In the genomic region with DNA sequence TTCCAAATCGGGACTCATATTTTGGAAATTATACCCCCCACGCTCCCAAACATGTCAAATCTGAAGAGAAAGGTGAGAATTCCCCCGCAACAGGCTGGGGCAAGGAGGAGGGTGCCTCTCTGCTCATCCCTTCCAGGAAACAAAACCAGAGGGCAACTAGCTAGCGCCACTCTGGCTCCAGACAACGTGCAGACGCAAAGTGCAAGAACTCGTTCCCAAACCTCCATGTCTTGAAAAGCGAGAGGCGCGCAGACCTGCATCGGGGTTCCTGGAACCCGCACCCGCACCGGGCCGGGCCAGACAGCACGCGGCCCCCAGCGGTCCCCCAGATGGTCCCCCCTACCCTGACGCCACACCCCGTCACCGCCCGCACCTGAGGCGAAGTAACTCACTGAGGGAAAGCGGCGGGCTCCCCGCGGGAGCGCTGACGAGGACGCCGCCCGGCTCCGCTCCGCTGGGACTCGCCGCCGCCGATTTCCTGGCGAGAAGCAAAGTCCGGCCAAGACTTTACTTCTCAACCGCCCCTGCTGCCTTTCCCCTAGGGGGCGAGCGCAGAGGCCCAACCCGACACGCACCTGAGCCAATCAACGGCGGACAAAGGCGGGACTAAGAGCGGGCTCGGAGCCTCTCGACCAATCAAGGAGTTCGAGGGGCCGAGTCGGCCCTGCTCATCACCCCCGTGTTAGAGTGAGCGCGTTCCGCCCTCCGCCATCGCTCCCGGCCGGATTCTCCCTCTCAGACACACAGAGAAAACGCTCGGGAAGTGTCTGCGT, we compare ENCODE assay signal across 8 mouse cellular contexts. TPM values are rescaled to one million over a fixed set of nuclear protein-coding genes. Genes with fewer than 3 reads are reported as not detected.
A peak's percentile ranks its signal among the peaks of the same experiment; 100 is the strongest.
DNase-seq lines count a peak whose midpoint lies in the region; ATAC-seq and TF ChIP-seq lines count a peak whose summit lies in the region.

A gene (minus strand): TSS at position 561 of the 773 bp plus-strand sequence.

- peak in 1 of 2 experiments; percentile 38; a peak in 2 of 4 replicates for TF ChIP-seq CTCF in CH12.LX (conservative IDR thresholded peaks at IDR 0.05 in 1 of 2, IDR thresholded peaks at IDR 0.05 in 1 of 2; ENCODE audit: low read depth in 2 of 2, low read length in 2 of 2)

- H3K36me3 ChIP-seq in CH12.LX (replicated peaks in 1 of 2; ENCODE audit: control insufficient read depth in 1 of 2, insufficient read depth in 1 of 2, low read length in 1 of 2), result peaks cover 7 to 28% of the 10 kb centered on the region in 2 experiments
- no peaks in the 10 kb centered on the region; the same call in 1 of the 2 replicates for H3K36me3 ChIP-seq in forebrain, embryonic 11.5 days (ENCODE audit: control insufficient read depth, insufficient read depth, low read length)
- H3K36me3 ChIP-seq in heart, embryonic 16.5 days (ENCODE audit: control insufficient read depth, insufficient read depth), result no peaks in the 10 kb centered on the region
- peaks cover 19% of the 10 kb centered on the region for H3K36me3 ChIP-seq in liver, embryonic 15.5 days (replicated peaks)
- H3K36me3 ChIP-seq in neural tube, embryonic 12.5 days, result no peaks in the 10 kb centered on the region

- H3K9ac ChIP-seq in CH12.LX (ENCODE audit: insufficient read depth, low read depth), result peak within 1 kb of the TSS; percentile 74
- H3K9ac ChIP-seq in forebrain, embryonic 11.5 days (ENCODE audit: low read length), result peak within 1 kb of the TSS; percentile 79
- peak within 1 kb of the TSS; percentile 90 for H3K9ac ChIP-seq in heart, embryonic 16.5 days (ENCODE audit: low read length)
- peak within 1 kb of the TSS; percentile 80 for H3K9ac ChIP-seq in liver, embryonic 15.5 days
- peak within 1 kb of the TSS; percentile 76 for H3K9ac ChIP-seq in neural tube, embryonic 12.5 days

- peaks cover 9 to 60% of the 10 kb centered on the region in 2 experiments; a peak in 3 of 4 replicates for H3K4me1 ChIP-seq in CH12.LX (ENCODE audit: control insufficient read depth in 1 of 2, insufficient read depth in 2 of 2)
- peaks cover 4% of the 10 kb centered on the region; the same call in 1 of the 2 replicates for H3K4me1 ChIP-seq in forebrain, embryonic 11.5 days (replicated peaks; ENCODE audit: control insufficient read depth, insufficient read depth, low read length)
- H3K4me1 ChIP-seq in heart, embryonic 16.5 days (ENCODE audit: control insufficient read depth, insufficient read depth, low read length), result peaks cover 36% of the 10 kb centered on the region
- H3K4me1 ChIP-seq in liver, embryonic 15.5 days (replicated peaks), result peaks cover 59% of the 10 kb centered on the region
- H3K4me1 ChIP-seq in neural tube, embryonic 12.5 days, result peaks cover 12% of the 10 kb centered on the region

- peak within 1 kb of the TSS; percentile 85 to 95 (median 94) for H3K4me3 ChIP-seq in CH12.LX (replicated peaks in 1 of 3; ENCODE audit: low read depth in 2 of 3, low read length in 2 of 3, poor library complexity in 1 of 3)
- peak within 1 kb of the TSS; percentile 69 for H3K4me3 ChIP-seq in forebrain, embryonic 11.5 days (ENCODE audit: low read depth, low read length)
- peak within 1 kb of the TSS; percentile 73 for H3K4me3 ChIP-seq in heart, embryonic 16.5 days (ENCODE audit: low read length)
- H3K4me3 ChIP-seq in liver, embryonic 15.5 days (replicated peaks), result peak within 1 kb of the TSS; percentile 83
- H3K4me3 ChIP-seq in neural tube, embryonic 12.5 days, result peak within 1 kb of the TSS; percentile 67

- dilution Hi-C loops in CH12.LX (cut with MboI; ENCODE audit: extremely low pct_ligation_motif_present, extremely low pct_unique_long_range_greater_than_20kb, low sequenced_read_pairs), result no loop called here

- H3K4me2 ChIP-seq in CH12.LX (ENCODE audit: insufficient read depth, low read depth, poor library complexity, severe bottlenecking), result peak within 1 kb of the TSS; percentile 91
- H3K4me2 ChIP-seq in forebrain, embryonic 11.5 days (ENCODE audit: low read depth, low read length, severe bottlenecking), result peak within 1 kb of the TSS; percentile 91
- peak within 1 kb of the TSS; percentile 81 for H3K4me2 ChIP-seq in heart, embryonic 16.5 days (ENCODE audit: low read depth, low read length)
- peak within 1 kb of the TSS; percentile 97 for H3K4me2 ChIP-seq in liver, embryonic 15.5 days
- peak within 1 kb of the TSS; percentile 81 for H3K4me2 ChIP-seq in neural tube, embryonic 12.5 days (replicated peaks)

- peaks cover 82% of the 10 kb centered on the region for H3K79me2 ChIP-seq in CH12.LX (replicated peaks; ENCODE audit: control insufficient read depth, extremely low read depth, insufficient read depth, poor library complexity, severe bottlenecking)

- H3K27ac ChIP-seq in CH12.LX (ENCODE audit: insufficient read depth, low read depth), result peak within 1 kb of the TSS; percentile 80
- H3K27ac ChIP-seq in forebrain, embryonic 11.5 days (ENCODE audit: low read depth, low read length), result peak within 1 kb of the TSS; percentile 63; the same call in 1 of the 2 replicates
- peak within 1 kb of the TSS; percentile 98 for H3K27ac ChIP-seq in heart, embryonic 16.5 days (ENCODE audit: low read length)
- peak within 1 kb of the TSS; percentile 93 for H3K27ac ChIP-seq in liver, embryonic 15.5 days (replicated peaks)
- H3K27ac ChIP-seq in neural tube, embryonic 12.5 days, result peak within 1 kb of the TSS; percentile 57; the same call in 1 of the 2 replicates

- ATAC-seq in forebrain, embryonic 11.5 days (replicated peaks; ENCODE audit: low FRiP score), result peak; percentile 99
- ATAC-seq in heart, embryonic 16.5 days (replicated peaks; ENCODE audit: extremely low read depth, insufficient read depth, low FRiP score), result peak; percentile 97
- peak; percentile 96 for ATAC-seq in liver, embryonic 15.5 days (ENCODE audit: insufficient read depth)
- ATAC-seq in neural tube, embryonic 12.5 days (ENCODE audit: low FRiP score, low read depth), result peak; percentile 99

- no peak for TF ChIP-seq RAD21 in CH12.LX (IDR thresholded peaks at IDR 0.05; ENCODE audit: low read depth, low read length)

- H3K27me3 ChIP-seq in CH12.LX (replicated peaks), result no peaks in the 10 kb centered on the region
- H3K27me3 ChIP-seq in forebrain, embryonic 11.5 days (ENCODE audit: control insufficient read depth, insufficient read depth, low read length), result no peaks in the 10 kb centered on the region
- H3K27me3 ChIP-seq in heart, embryonic 16.5 days (ENCODE audit: control insufficient read depth, insufficient read depth, low read length), result no peaks in the 10 kb centered on the region
- no peaks in the 10 kb centered on the region for H3K27me3 ChIP-seq in liver, embryonic 15.5 days
- no peaks in the 10 kb centered on the region for H3K27me3 ChIP-seq in neural tube, embryonic 12.5 days (replicated peaks)

- WGBS in forebrain, embryonic 11.5 days, result under 1% methylated on average over 60 of the region's 65 CpGs
- under 1% methylated on average over 65 of the region's 65 CpGs for WGBS in heart, embryonic 16.5 days
- WGBS in liver, embryonic 15.5 days (ENCODE audit: insufficient replicate concordance), result under 1% methylated on average over 65 of the region's 65 CpGs
- under 1% methylated on average over 65 of the region's 65 CpGs for WGBS in neural tube, embryonic 12.5 days

- in situ Hi-C loops in CH12.LX (cut with MboI; ENCODE audit: low pct_ligation_motif_present, low pct_unique_long_range_greater_than_20kb, low sequenced_read_pairs), result no loop called here

- TF ChIP-seq EP300 in CH12.LX (IDR thresholded peaks at IDR 0.05; ENCODE audit: low read length), result no peak

- DNase-seq in CH12.LX (ENCODE audit: extremely low read depth), result peak; percentile 98
- peak; percentile 96 for DNase-seq in c-Kit-positive CD71-positive TER-119-negative erythroid progenitor cells, embryonic 14.5 days (ENCODE audit: low read depth)
- DNase-seq in forebrain, embryonic 11.5 days (ENCODE audit: low spot score), result peak; percentile 98
- DNase-seq in kidney, postnatal 36 days, result peak; percentile 99
- peak; percentile 95 for DNase-seq in telencephalon, adult 2 months (ENCODE audit: low read depth, low spot score)

- no peaks in the 10 kb centered on the region for H3K9me3 ChIP-seq in CH12.LX (replicated peaks; ENCODE audit: low read length)
- no peaks in the 10 kb centered on the region for H3K9me3 ChIP-seq in forebrain, embryonic 11.5 days (ENCODE audit: control insufficient read depth, low read length)
- H3K9me3 ChIP-seq in heart, embryonic 16.5 days (replicated peaks; ENCODE audit: control insufficient read depth, low read length), result no peaks in the 10 kb centered on the region
- no peaks in the 10 kb centered on the region for H3K9me3 ChIP-seq in liver, embryonic 15.5 days (replicated peaks)
- no peaks in the 10 kb centered on the region for H3K9me3 ChIP-seq in neural tube, embryonic 12.5 days

- TF ChIP-seq POLR2A in CH12.LX (IDR thresholded peaks at IDR 0.05; ENCODE audit: low read depth, low read length), result peak; percentile 65; the same call in 1 of the 2 replicates

TF ChIP-seq in CH12.LX, 34 proteins besides CTCF, POLR2A, EP300 and RAD21 (continues in another document):
- TF ChIP-seq CHD1 (IDR thresholded peaks at IDR 0.05; ENCODE audit: low read depth, low read length), result no peak
- TF ChIP-seq MEF2A (IDR thresholded peaks at IDR 0.05; ENCODE audit: borderline replicate concordance, low read depth, low read length), result peak; percentile 50; the same call in 1 of the 2 replicates
- no peak for TF ChIP-seq E2F4 (IDR thresholded peaks at IDR 0.05; ENCODE audit: insufficient replicate concordance, low read depth, low read length)
- TF ChIP-seq IRF4 (IDR thresholded peaks at IDR 0.05; ENCODE audit: low read depth, low read length), result peak; percentile 48; the same call in 1 of the 2 replicates
- no peak for TF ChIP-seq MAFK (IDR thresholded peaks at IDR 0.05; ENCODE audit: insufficient replicate concordance, low read length)
- TF ChIP-seq HCFC1 (IDR thresholded peaks at IDR 0.05; ENCODE audit: low read depth, low read length), result peak; percentile 68
- 0 out of 2 replicates have a peak, but pooled peaks have one; percentile 6 for TF ChIP-seq MXI1 (IDR thresholded peaks at IDR 0.05; ENCODE audit: low read depth, low read length)
- peak; percentile 90 for TF ChIP-seq CHD2 (IDR thresholded peaks at IDR 0.05; ENCODE audit: low read length)
- 0 out of 2 replicates have a peak, but pooled peaks have one; percentile 2 for TF ChIP-seq SMC3 (IDR thresholded peaks at IDR 0.05; ENCODE audit: low read depth, low read length)
- no peak for TF ChIP-seq JUN (IDR thresholded peaks at IDR 0.05; ENCODE audit: insufficient read depth, low read depth, low read length)
- no peak for TF ChIP-seq USF1 (IDR thresholded peaks at IDR 0.05; ENCODE audit: low read depth, low read length)
- TF ChIP-seq NELFE (IDR thresholded peaks at IDR 0.05; ENCODE audit: low read depth, low read length), result peak; percentile 67; the same call in 1 of the 2 replicates

RNA-seq across cellular contexts. Expression of the gene that starts here (rescaled TPM):
- total RNA-seq in CH12.LX (2012; rRNA removed) (25.6 and 30.1 TPM in 2 replicates), CH12.LX (2014; rRNA removed) (19.4 and 20.3 TPM in 2 replicates)
- 18.8 and 22.9 TPM in 2 replicates for polyA plus RNA-seq in CH12.LX (2012; ENCODE audit: insufficient read length, low read depth)
- 9.7 and 9.9 TPM in 2 replicates for polyA plus RNA-seq in forebrain, embryonic 11.5 days (2014; fragmentation: Nextera tagmentation; extraction: Ambion mirVana)
- polyA plus RNA-seq in heart, embryonic 16.5 days (2015; fragmentation: Nextera tagmentation; extraction: Ambion mirVana), result 13.3 and 13.9 TPM in 2 replicates
- 4.7 and 4.9 TPM in 2 replicates for polyA plus RNA-seq in liver, embryonic 15.5 days (2015; fragmentation: Nextera tagmentation; extraction: Ambion mirVana)
- polyA plus RNA-seq in neural tube, embryonic 12.5 days (2016; fragmentation: Nextera tagmentation; extraction: Ambion mirVana), result 7.2 and 9.0 TPM in 2 replicates

Comparison
In these comparisons a context has a peak if more than half of its experiments do, and no peak if none do; other contexts are left out.
1. Peak in every context shown above with its lines: DNase-seq, ATAC-seq, H3K4me3 ChIP-seq and H3K27ac ChIP-seq.